Mouse (Mus musculus) hindbrain, embryonic 10.5 days (tissue): Measurements from ENCODE around the gene Ldb3. TPM values are rescaled to one million over a fixed set of nuclear protein-coding genes. Genes with fewer than 3 reads are reported as not detected.

Experiments
- DNase-seq: peaks from one replicate; pipeline ENCODE4 v3.0.0-alpha.2; 2017; ENCODE audit warnings: low spot score
- H3K27ac ChIP-seq: fragments of 300-500 bp; sonication (generic); 2 replicates; pipeline ENCODE4 v1.5.1; 2016; ENCODE audit warnings: mild to moderate bottlenecking, moderate library complexity
- H3K27me3 ChIP-seq: fragments of 300-500 bp; sonication (generic); 2 replicates; pipeline ENCODE4 v1.6.1; 2016; ENCODE audit warnings: mild to moderate bottlenecking; ENCODE audit not compliant: poor library complexity, insufficient read depth, severe bottlenecking
- H3K36me3 ChIP-seq: fragments of 300-500 bp; sonication (generic); 2 replicates; pipeline ENCODE4 v1.6.1; 2016; ENCODE audit warnings: mild to moderate bottlenecking, moderate library complexity
- H3K4me1 ChIP-seq: fragments of 300-500 bp; sonication (generic); replicated peaks from 2 replicates; pipeline ENCODE4 v1.6.1; 2016; ENCODE audit warnings: mild to moderate bottlenecking
- H3K4me3 ChIP-seq: fragments of 300-500 bp; sonication (generic); 2 replicates; pipeline ENCODE4 v1.5.1; 2016; ENCODE audit warnings: mild to moderate bottlenecking, moderate library complexity
- H3K9me3 ChIP-seq: fragments of 300-500 bp; sonication (generic); 2 replicates; pipeline ENCODE4 v1.6.1; 2016; ENCODE audit warnings: mild to moderate bottlenecking, moderate library complexity
- WGBS: fragments of 180-500 bp; shearing (Covaris S2); methylation state at CpG from one replicate; pipeline ENCODE4 v1.1.7; 2016; 5-methylcytosine and 5-hydroxymethylcytosine counted together
- polyA plus RNA-seq: library from polyadenylated mRNA; unstranded; fragments of >200 nt; fragmentation: Nextera tagmentation; extraction: Ambion mirVana; gene quantifications from 2 replicates; pipeline ENCODE4 v1.2.1, GENCODE M21; 2016

Gene Ldb3
- polyA plus RNA-seq, 1 experiment from 2014 or later = 0.09 TPM

GRCm38 (mm10) chr14:34499664-34500063 lies 88.8 kb downstream of the Ldb3 start:
- no peak for DNase-seq
- Histone ChIP-seq H3K4me3 (peak overlapping the region; percentile 91), H3K27me3 (no peaks in the 10 kb centered on the region), H3K4me1 (peaks cover 41% of the 10 kb centered on the region), H3K36me3 (no peaks in the 10 kb centered on the region), H3K9me3 (no peaks in the 10 kb centered on the region), H3K27ac (no peak overlapping the region)
- 80% methylated on average over 4 of the region's 4 CpGs for WGBS

DNA sequence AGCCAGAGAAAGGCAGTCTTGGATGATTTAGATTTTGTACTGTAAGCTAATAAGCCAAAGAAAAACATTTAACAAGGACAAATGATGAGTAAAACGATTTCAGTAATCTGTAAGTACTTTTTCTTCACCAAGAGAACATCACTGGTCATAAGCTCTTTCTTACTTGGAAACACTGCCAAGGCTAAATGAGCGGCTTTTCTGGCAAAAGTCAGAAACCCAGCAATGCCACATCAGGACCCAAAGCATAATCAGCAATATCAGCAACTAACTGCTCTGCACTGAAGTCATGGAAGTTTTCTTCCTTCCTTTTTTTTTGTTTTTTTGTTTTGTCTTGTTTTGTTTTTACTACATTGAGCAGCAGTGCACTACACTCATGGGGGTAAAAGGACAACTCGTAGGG lies 91.1 kb downstream of the Ldb3 start:
- Histone ChIP-seq H3K4me1 (peaks cover 29% of the 10 kb centered on the region), H3K27ac (no peak overlapping the region)

GRCm38 (mm10) chr14:34493682-34494081 lies 94.8 kb downstream of the Ldb3 start:
- no peak overlapping the region for H3K4me3 ChIP-seq
- no peak overlapping the region for H3K27ac ChIP-seq
- DNase-seq = no peak
- H3K36me3 ChIP-seq = peaks cover 3% of the 10 kb centered on the region; the same call in 1 of the 2 replicates
- no peaks in the 10 kb centered on the region for H3K27me3 ChIP-seq
- 91% methylated on average over 3 of the region's 3 CpGs for WGBS
- no peaks in the 10 kb centered on the region for H3K9me3 ChIP-seq
- H3K4me1 ChIP-seq = peaks cover 11% of the 10 kb centered on the region

More for the DNA sequence above, 91.1 kb downstream of the Ldb3 start:
- no peak overlapping the region for H3K4me3 ChIP-seq
- 88% methylated on average over 3 of the region's 3 CpGs for WGBS
- H3K27me3 ChIP-seq = no peaks in the 10 kb centered on the region
- H3K9me3 ChIP-seq = no peaks in the 10 kb centered on the region
- H3K36me3 ChIP-seq = no peaks in the 10 kb centered on the region
- no peak for DNase-seq

GRCm38 (mm10) chr14:34492688-34493087 lies 95.8 kb downstream of the Ldb3 start:
- Histone ChIP-seq H3K27ac (no peak overlapping the region), H3K27me3 (no peaks in the 10 kb centered on the region), H3K4me3 (no peak overlapping the region), H3K4me1 (0 out of 2 replicates have a peak, but pooled peaks cover 3% of the 10 kb centered on the region), H3K9me3 (no peaks in the 10 kb centered on the region), H3K36me3 (peaks cover 3% of the 10 kb centered on the region; the same call in 1 of the 2 replicates)
- no peak for DNase-seq
- WGBS = 94% methylated on average over 2 of the region's 2 CpGs

- 69% methylated on average over 1 of the region's 1 CpGs for whole genome bisulfite sequencing
- no peak for DNase-seq
- H3K9me3 ChIP-seq = no peaks in the 10 kb centered on the region
- H3K27me3 ChIP-seq = no peaks in the 10 kb centered on the region
- H3K4me1 ChIP-seq = 0 out of 2 replicates have a peak, but pooled peaks cover 3% of the 10 kb centered on the region
- H3K27ac ChIP-seq = no peak overlapping the region
- peaks cover 3% of the 10 kb centered on the region; the same call in 1 of the 2 replicates for H3K36me3 ChIP-seq
- no peak overlapping the region for H3K4me3 ChIP-seq
These were observed 97.5 kb downstream of the Ldb3 start for GRCm38 (mm10) chr14:34490965-34491364.

DNA sequence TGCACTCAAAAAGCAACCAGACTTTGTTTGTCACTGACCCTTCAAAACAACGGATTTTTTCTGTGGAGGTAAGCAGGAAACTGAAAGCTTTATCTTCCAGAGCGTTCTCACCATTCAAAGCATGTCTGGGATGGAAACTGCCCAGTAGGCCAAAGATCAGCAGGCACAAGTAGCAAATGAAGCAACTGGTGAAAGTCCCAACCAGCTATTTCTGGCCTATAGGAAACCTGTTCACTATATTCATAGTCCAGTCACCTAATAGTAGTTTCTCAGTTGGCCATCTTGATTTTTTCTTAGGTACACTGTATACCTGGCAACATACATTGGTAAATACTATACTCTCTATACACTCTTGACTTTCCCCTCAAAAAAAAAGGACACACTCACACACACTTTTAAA lies 98.6 kb downstream of the Ldb3 start:
- H3K9me3 ChIP-seq = no peaks in the 10 kb centered on the region
- 84% methylated on average over 2 of the region's 2 CpGs for WGBS
- peaks cover 3% of the 10 kb centered on the region; the same call in 1 of the 2 replicates for H3K36me3 ChIP-seq
- H3K27me3 ChIP-seq = no peaks in the 10 kb centered on the region
- no peak overlapping the region for H3K4me3 ChIP-seq
- no peak for DNase-seq
- 0 out of 2 replicates have a peak, but pooled peaks cover 3% of the 10 kb centered on the region for H3K4me1 ChIP-seq
- no peak overlapping the region for H3K27ac ChIP-seq

DNA sequence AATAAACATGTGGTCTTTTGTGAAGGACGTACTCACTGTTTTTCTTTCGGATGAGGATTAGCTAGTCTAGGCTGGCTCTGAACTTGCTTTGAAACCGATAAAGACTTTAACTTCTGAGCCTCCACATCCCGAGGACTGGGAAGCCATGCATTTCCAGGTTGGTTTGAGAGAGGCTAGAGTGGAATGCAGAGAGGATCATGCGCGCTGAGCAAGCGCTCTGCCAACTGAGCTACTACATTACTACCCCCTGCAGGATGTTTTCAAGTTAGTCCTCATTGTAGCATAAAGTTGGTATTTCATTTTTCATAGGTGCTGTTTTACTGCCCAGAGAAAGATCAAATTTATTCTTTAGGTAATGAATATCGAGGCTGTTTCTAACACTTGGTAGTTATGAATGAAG lies 102.3 kb downstream of the Ldb3 start:
- Histone ChIP-seq H3K36me3 (no peaks in the 10 kb centered on the region), H3K27me3 (no peaks in the 10 kb centered on the region), H3K27ac (no peak overlapping the region), H3K4me3 (no peak overlapping the region), H3K4me1 (peaks cover 16% of the 10 kb centered on the region), H3K9me3 (no peaks in the 10 kb centered on the region)
- no peak for DNase-seq
- WGBS = 65% methylated on average over 8 of the region's 8 CpGs

- WGBS = 68% methylated on average over 6 of the region's 6 CpGs
- no peaks in the 10 kb centered on the region for H3K27me3 ChIP-seq
- no peak overlapping the region for H3K27ac ChIP-seq
- no peak overlapping the region for H3K4me3 ChIP-seq
- DNase-seq = no peak
- H3K36me3 ChIP-seq = no peaks in the 10 kb centered on the region
- no peaks in the 10 kb centered on the region for H3K9me3 ChIP-seq
- H3K4me1 ChIP-seq = peaks cover 12% of the 10 kb centered on the region
These were observed 104.8 kb downstream of the Ldb3 start for GRCm38 (mm10) chr14:34483469-34484341.

Other genes with a start within 250 kb of the Ldb3 start
- gene Fam25c, start 233.2 kb downstream of the Ldb3 start, polyA plus RNA-seq = not detected in 2 replicates
- 51.0 and 125 TPM in 2 replicates for gene Sncg, start 213.9 kb downstream of the Ldb3 start, polyA plus RNA-seq
- 7.0 and 8.5 TPM in 2 replicates for gene Mmrn2, start 213.2 kb downstream of the Ldb3 start, polyA plus RNA-seq
- 31.6 and 42.8 TPM in 2 replicates for gene Bmpr1a, start 85.3 kb downstream of the Ldb3 start, polyA plus RNA-seq
- not detected in 2 replicates for gene 9230112D13Rik, start 65.9 kb downstream of the Ldb3 start, polyA plus RNA-seq
- 0.21 TPM in 1 of 2 replicates, not detected in the other for gene Opn4, start 11.5 kb upstream of the Ldb3 start, polyA plus RNA-seq
- 18.7 and 25.6 TPM in 2 replicates for gene Wapl, start 85.2 kb upstream of the Ldb3 start, polyA plus RNA-seq
- gene Grid1, start 231.4 kb upstream of the Ldb3 start, polyA plus RNA-seq = 0.10 and 0.42 TPM in 2 replicates